Mouse (Mus musculus) midbrain, embryonic 11.5 days (tissue): ENCODE data around the gene Tal1. TPM values are rescaled to one million over a fixed set of nuclear protein-coding genes. Genes with fewer than 3 reads are reported as not detected.

Source experiments
- ATAC-seq: fragments of 200-750 bp; cut with Nextera tagmentation; 2 replicates; pipeline ENCODE4 v1.8.0; 2017; ENCODE audit warnings: moderate TSS enrichment, moderate library complexity; ENCODE audit not compliant: low FRiP score
- DNase-seq: peaks from one replicate; pipeline ENCODE4 v3.0.0; 2015; ENCODE audit warnings: low spot score; ENCODE audit errors: missing footprints
- H3K27ac ChIP-seq: fragments of 300-500 bp; sonication (generic); 2 replicates; pipeline ENCODE4 v1.5.1; 2014; ENCODE audit warnings: low read depth, low read length
- H3K27me3 ChIP-seq: fragments of 300-500 bp; sonication (generic); 2 replicates; pipeline ENCODE4 v1.6.1; 2014; ENCODE audit warnings: mild to moderate bottlenecking, low read length, moderate library complexity, mixed read lengths; ENCODE audit not compliant: control insufficient read depth, insufficient read depth
- H3K36me3 ChIP-seq: fragments of 300-500 bp; sonication (generic); 2 replicates; pipeline ENCODE4 v1.6.1; 2014; ENCODE audit warnings: mild to moderate bottlenecking, low read length, moderate library complexity, mixed read lengths; ENCODE audit not compliant: control insufficient read depth, insufficient read depth
- H3K4me1 ChIP-seq: fragments of 300-500 bp; sonication (generic); 2 replicates; pipeline ENCODE4 v1.6.1; 2014; ENCODE audit warnings: low read length; ENCODE audit not compliant: control insufficient read depth, insufficient read depth
- H3K4me2 ChIP-seq: fragments of 300-500 bp; sonication (generic); 2 replicates; pipeline ENCODE4 v1.6.1; 2014; ENCODE audit warnings: mild to moderate bottlenecking, moderate library complexity
- H3K4me3 ChIP-seq: fragments of 300-500 bp; sonication (generic); 2 replicates; pipeline ENCODE4 v1.5.1; 2014; ENCODE audit warnings: low read depth, low read length
- H3K9ac ChIP-seq: fragments of 300-500 bp; sonication (generic); 2 replicates; pipeline ENCODE4 v1.6.1; 2014; ENCODE audit warnings: low read length
- H3K9me3 ChIP-seq: fragments of 300-500 bp; sonication (generic); 2 replicates; pipeline ENCODE4 v1.6.1; 2016; ENCODE audit warnings: low read length; ENCODE audit not compliant: control insufficient read depth
- WGBS: fragments of 180-500 bp; shearing (Covaris S2); extraction: QIAGEN DNeasy Blood & Tissue Kit; methylation state at CpG from one replicate; pipeline ENCODE4 v1.1.7; 2014; 5-methylcytosine and 5-hydroxymethylcytosine counted together
- polyA plus RNA-seq: library from polyadenylated mRNA; unstranded; fragments of >200 nt; fragmentation: Nextera tagmentation; extraction: Ambion mirVana; gene quantifications from 2 replicates; pipeline ENCODE4 v1.2.1, GENCODE M21; 2014

The Tal1 gene
- polyA plus RNA-seq, 1 experiment from 2014 or later = 18.4 TPM

DNA sequence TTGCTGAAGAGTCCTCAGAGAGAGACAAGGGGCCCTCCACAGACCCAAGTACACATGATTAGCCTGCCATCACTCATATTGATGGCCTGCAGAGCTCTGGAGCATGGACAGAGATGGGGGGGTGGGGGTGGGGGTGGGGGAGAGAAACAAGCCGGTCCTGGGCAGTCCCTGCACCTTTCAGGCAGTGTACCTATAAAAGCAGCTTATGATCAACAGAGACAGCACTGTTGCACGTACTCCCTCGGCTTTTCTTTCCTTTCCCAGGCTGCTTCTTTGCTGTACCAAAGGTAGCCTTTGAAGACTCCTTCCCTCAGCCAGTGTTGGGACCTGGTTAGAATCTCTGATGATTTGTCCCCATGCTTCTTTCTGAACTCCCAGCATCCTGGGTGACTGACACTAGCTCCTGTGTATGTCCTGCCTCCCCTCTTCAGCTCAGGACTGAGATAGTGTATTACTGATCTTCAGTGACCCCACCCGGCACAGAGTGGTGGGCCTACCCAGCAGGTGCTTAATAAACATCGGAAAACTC, 23.7 kb downstream of the Tal1 start:
- Histone ChIP-seq H3K27me3 (0 out of 2 replicates have a peak, but pooled peaks cover 2% of the 10 kb centered on the region), H3K36me3 (no peaks in the 10 kb centered on the region), H3K9ac (peak overlapping the region; percentile 52), H3K9me3 (no peaks in the 10 kb centered on the region), H3K4me2 (no peak overlapping the region), H3K4me3 (no peak overlapping the region), H3K27ac (peak overlapping the region; percentile 63), H3K4me1 (peaks cover 16% of the 10 kb centered on the region)
- ATAC-seq (peak; percentile 25; the same call in 1 of the 2 replicates), DNase-seq (peak; percentile 90)
- 16% methylated on average over 5 of the region's 5 CpGs for WGBS

DNA sequence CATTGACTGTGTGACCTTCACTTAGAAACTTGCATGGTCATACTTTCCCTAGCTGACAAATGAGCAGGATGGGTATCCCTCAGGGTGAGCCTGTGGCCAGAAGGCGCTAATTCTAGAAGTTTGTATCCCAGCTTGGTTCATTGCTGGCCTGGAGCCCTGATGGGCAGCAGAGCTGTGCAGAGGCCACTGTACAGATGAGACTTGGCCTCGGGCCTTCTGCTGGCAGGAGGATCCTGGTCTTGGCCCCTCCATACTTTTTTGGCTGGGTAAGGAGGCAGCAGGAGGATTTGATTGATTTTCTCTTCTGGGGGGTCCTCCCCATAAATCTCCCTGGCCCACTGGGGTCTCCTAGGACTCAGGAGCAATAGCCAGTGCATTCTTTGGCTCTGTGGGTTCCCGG, 26.8 kb downstream of the Tal1 start:
- Histone ChIP-seq H3K36me3 (no peaks in the 10 kb centered on the region), H3K9me3 (no peaks in the 10 kb centered on the region), H3K9ac (no peak overlapping the region), H3K4me2 (no peak overlapping the region), H3K4me3 (no peak overlapping the region), H3K27ac (no peak overlapping the region), H3K27me3 (no peaks in the 10 kb centered on the region; the same call in 1 of the 2 replicates), H3K4me1 (peaks cover 16% of the 10 kb centered on the region)
- ATAC-seq (no peak), DNase-seq (no peak)
- WGBS = 93% methylated on average over 3 of the region's 3 CpGs

DNA sequence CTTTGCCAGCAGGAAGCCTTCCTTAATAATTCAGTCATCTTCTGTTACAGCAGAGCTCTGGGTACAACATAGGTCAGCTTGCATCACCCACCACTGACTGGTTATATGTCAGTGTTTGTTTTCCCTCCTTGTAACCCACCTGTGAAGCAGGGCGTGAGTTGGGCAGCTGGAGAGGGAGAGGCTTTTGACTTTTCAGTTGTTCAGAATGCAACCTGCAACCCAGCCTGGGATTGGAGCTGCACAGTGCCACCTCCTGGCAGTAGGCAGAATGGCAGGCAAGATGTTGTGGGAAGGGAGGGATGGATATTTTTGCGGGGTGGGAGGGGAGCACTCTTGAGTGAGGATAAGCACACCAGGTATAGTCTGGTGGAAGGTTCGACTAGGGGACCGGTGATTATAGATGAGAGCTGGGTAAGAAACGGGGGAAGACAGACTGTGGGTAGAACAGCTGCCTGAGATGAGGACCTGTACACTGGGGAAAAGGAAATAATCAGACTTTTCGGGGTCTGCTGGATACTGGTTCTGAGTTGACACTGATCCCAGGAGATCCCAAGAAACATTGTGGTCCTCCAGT, 29.4 kb downstream of the Tal1 start:
- no peaks in the 10 kb centered on the region; the same call in 1 of the 2 replicates for H3K27me3 ChIP-seq

DNA sequence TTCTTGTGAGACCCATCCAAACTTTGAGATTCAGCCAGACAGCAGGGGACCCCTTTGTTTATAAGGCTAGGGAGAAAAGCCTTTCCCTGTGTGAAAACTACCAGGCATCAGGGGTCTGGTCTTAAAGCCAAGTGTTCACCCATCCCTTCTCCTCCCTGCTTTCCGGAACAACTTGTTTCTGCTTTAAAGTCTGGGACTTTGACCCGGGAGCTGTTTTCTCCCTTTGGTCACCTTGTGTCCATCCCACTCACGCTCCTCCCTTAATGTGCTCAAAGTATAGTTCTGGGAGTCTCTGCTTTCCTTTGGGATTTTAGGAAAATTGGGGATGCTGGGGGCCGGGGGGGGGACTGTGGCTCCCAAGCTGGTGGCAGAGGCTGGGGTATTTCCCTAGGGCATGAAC, 30.0 kb downstream of the Tal1 start:
- ATAC-seq = no peak
- H3K27me3 ChIP-seq = no peaks in the 10 kb centered on the region; the same call in 1 of the 2 replicates

More for the DNA sequence above, 29.4 kb downstream of the Tal1 start:
- 27% methylated on average over 6 of the region's 6 CpGs for WGBS
- Histone ChIP-seq H3K27ac (no peak overlapping the region), H3K9ac (no peak overlapping the region), H3K4me1 (no peaks in the 10 kb centered on the region), H3K36me3 (no peaks in the 10 kb centered on the region), H3K4me3 (no peak overlapping the region), H3K9me3 (no peaks in the 10 kb centered on the region), H3K4me2 (no peak overlapping the region)
- DNase-seq = peak; percentile 93
- ATAC-seq = peak; percentile 47; the same call in 1 of the 2 replicates

DNA sequence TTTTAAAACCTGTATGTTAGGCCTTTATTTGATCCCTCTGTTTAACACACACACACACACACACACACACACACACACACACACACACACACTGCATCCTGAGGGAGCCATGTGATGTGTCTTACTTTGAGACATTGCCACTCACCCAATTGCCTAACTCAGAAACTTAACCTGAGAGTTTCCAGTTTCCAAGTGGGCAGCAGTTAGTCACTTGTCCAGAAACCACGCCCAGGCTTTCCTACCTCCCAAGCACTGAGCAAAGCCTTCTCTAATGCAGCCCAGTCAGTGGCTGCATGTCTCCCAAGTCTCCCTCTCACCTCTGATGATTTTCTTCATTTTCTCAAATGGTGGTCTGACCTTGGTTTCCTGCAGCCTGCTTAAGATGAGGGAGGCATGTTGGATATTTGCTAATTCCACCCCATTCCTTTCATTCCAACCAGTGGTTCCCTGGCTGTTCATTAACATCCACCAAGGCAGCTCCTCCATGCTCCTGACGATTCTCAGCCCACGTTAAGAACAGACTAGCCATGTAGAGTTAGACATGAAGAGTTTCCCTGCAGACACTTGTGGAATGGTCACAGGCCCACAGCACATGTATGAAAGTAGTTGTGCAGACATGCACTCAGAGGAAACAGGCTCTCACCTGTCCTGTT, 30.7 kb downstream of the Tal1 start:
- no peak overlapping the region for H3K9ac ChIP-seq
- H3K4me3 ChIP-seq = no peak overlapping the region
- H3K4me1 ChIP-seq = no peaks in the 10 kb centered on the region
- H3K4me2 ChIP-seq = no peak overlapping the region
- H3K9me3 ChIP-seq = no peaks in the 10 kb centered on the region
- 67% methylated on average over 3 of the region's 3 CpGs for whole genome bisulfite sequencing
- no peaks in the 10 kb centered on the region; the same call in 1 of the 2 replicates for H3K27me3 ChIP-seq
- ATAC-seq = no peak
- no peak for DNase-seq
- no peak overlapping the region for H3K27ac ChIP-seq
- H3K36me3 ChIP-seq = no peaks in the 10 kb centered on the region

More for the DNA sequence above, 30.0 kb downstream of the Tal1 start:
- WGBS = 73% methylated on average over 4 of the region's 4 CpGs
- no peaks in the 10 kb centered on the region for H3K36me3 ChIP-seq
- no peak overlapping the region for H3K4me2 ChIP-seq
- no peaks in the 10 kb centered on the region for H3K9me3 ChIP-seq
- no peak overlapping the region for H3K4me3 ChIP-seq
- H3K27ac ChIP-seq = no peak overlapping the region
- no peaks in the 10 kb centered on the region for H3K4me1 ChIP-seq
- DNase-seq = no peak
- no peak overlapping the region for H3K9ac ChIP-seq

DNA sequence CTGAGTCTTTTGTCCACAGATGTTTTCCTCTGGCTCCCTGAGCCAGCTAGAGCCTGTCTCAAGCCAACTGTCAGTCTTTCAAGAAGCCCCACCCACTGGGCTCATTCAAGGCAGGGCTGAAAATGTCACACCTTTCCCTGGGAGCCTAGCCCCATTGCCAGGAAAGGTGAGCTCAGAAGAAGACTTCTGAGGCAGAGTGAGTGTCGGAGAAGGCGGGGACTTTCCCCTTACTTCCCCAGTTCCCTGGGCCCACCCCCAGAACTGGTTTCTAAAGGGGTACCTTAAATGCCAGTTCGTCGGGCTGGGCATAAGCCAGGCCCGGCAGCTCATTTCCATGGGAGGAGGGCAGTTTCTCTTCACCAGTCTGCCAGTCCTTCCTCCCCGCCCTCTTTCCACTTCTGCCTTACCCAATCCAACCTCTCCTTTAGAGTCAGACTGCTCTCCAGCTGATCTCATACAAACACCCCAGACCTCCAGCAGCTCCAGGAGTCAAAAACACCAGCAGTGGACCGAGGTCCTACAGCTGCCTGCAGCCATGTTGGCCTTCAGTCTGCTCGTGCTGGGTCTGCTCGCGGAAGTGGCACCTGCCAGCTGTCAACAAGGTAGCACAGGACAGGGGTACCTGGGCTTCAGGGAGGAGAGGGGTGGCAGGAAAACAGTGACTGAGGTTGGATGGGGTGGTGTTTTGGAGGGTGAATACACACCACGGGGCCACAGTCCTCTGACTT, 32.5 kb downstream of the Tal1 start, which contains the start of gene Pdzk1ip1:
TSS of gene Pdzk1ip1 (plus strand) at position 98 of the 728 bp plus-strand sequence.
- H3K4me1 ChIP-seq = no peaks in the 10 kb centered on the region
- H3K36me3 ChIP-seq = no peaks in the 10 kb centered on the region
- H3K9me3 ChIP-seq = no peaks in the 10 kb centered on the region
- DNase-seq = no peak
- ATAC-seq = no peak
- no peaks in the 10 kb centered on the region; the same call in 1 of the 2 replicates for H3K27me3 ChIP-seq
- H3K4me2 ChIP-seq = no peak within 1 kb of the TSS
- H3K4me3 ChIP-seq = no peak within 1 kb of the TSS
- no peak within 1 kb of the TSS for H3K9ac ChIP-seq
- WGBS = 30% methylated on average over 11 of the region's 11 CpGs
- no peak within 1 kb of the TSS for H3K27ac ChIP-seq

DNA sequence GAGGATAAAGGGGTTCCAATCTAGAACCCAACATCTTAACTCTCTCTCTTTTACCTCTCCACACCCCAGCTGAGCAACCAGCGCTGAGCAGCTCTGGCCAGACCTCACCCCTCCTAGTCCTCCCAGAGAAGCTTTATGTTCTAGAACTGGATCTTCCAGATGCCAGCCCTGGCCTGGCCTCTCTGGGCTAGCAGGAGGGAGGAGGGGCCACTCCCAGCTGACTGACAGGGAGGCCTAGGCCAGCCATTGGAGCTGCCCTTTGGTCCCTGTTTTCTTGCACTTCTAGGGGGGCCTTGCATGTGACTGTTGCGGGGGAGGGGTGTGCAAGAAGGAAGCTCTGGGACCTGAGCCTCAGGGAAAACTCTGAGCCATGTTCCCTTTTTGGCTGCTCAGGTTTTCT, 34.4 kb downstream of the Tal1 start:
- no peak for DNase-seq
- no peaks in the 10 kb centered on the region for H3K9me3 ChIP-seq
- ATAC-seq = no peak
- H3K27me3 ChIP-seq = peaks cover 4% of the 10 kb centered on the region; the same call in 1 of the 2 replicates
- H3K27ac ChIP-seq = no peak overlapping the region
- no peaks in the 10 kb centered on the region for H3K36me3 ChIP-seq
- H3K4me2 ChIP-seq = no peak overlapping the region
- H3K9ac ChIP-seq = no peak overlapping the region
- H3K4me3 ChIP-seq = no peak overlapping the region
- 77% methylated on average over 2 of the region's 2 CpGs for WGBS
- H3K4me1 ChIP-seq = peaks cover 1% of the 10 kb centered on the region; the same call in 1 of the 2 replicates

DNA sequence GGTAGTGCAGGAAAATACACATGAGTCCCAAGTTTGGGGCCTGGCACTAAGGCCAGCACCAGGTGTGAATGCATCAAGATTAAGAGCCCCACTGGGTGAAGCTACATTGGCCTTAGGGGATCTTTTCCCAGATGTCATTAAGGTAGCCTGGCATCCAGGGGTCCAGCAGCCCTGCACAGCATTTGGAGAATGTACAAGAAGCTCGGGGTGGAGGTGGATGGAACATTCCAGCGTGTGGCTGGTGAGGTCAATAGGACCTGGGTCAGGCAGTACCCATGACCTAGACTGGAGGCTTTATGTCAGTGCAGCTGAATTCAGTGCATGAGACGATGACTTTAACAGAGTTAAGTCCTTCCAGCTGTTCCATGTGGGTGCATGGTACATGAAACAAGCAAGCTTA, 35.6 kb downstream of the Tal1 start:
- DNase-seq (no peak), ATAC-seq (no peak)
- no peak overlapping the region for H3K9ac ChIP-seq
- no peak overlapping the region for H3K27ac ChIP-seq
- WGBS = 77% methylated on average over 3 of the region's 3 CpGs
- H3K4me2 ChIP-seq = no peak overlapping the region
- no peak overlapping the region for H3K4me3 ChIP-seq
- peaks cover 6% of the 10 kb centered on the region for H3K4me1 ChIP-seq
- H3K9me3 ChIP-seq = no peaks in the 10 kb centered on the region
- H3K36me3 ChIP-seq = no peaks in the 10 kb centered on the region
- H3K27me3 ChIP-seq = peaks cover 13% of the 10 kb centered on the region
